Mouse (Mus musculus): ENCODE measurements around the gene Mark2. TPM values are rescaled to one million over a fixed set of nuclear protein-coding genes. Genes with fewer than 3 reads are reported as not detected.
A peak's percentile ranks its signal among the peaks of the same experiment; 100 is the strongest.

Gene Mark2
- polyA plus RNA-seq, 1 experiment from 2014 or later: 38.2 TPM

DNA sequence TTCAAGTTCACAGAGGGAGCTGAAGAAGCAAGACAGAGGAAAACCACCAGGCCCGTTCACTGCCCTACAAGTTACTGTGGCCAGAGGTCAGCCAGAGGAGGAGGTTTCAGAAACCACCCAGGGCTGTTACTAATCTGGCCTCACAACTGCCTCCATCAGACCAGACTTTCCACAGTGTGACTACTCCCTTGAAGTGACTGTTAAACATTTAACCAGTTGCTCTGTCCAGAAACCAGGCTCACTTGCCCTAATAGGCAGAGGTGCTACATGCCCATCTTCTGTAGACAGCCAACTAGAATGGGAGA is 39.2 kb downstream of the Mark2 start:
- no peak for DNase-seq (ENCODE audit: extremely low spot score, low spot score)
- H3K4me3 ChIP-seq: no peak overlapping the region
- WGBS: 78% methylated on average over 1 of the region's 1 CpGs
- H3K4me1 ChIP-seq: peaks cover 8% of the 10 kb centered on the region
- H3K9me3 ChIP-seq: no peaks in the 10 kb centered on the region
- peaks cover 39% of the 10 kb centered on the region for H3K36me3 ChIP-seq (replicated peaks)
- no peaks in the 10 kb centered on the region for H3K27me3 ChIP-seq (ENCODE audit: poor library complexity, severe bottlenecking)
- no peak overlapping the region for H3K27ac ChIP-seq

DNA sequence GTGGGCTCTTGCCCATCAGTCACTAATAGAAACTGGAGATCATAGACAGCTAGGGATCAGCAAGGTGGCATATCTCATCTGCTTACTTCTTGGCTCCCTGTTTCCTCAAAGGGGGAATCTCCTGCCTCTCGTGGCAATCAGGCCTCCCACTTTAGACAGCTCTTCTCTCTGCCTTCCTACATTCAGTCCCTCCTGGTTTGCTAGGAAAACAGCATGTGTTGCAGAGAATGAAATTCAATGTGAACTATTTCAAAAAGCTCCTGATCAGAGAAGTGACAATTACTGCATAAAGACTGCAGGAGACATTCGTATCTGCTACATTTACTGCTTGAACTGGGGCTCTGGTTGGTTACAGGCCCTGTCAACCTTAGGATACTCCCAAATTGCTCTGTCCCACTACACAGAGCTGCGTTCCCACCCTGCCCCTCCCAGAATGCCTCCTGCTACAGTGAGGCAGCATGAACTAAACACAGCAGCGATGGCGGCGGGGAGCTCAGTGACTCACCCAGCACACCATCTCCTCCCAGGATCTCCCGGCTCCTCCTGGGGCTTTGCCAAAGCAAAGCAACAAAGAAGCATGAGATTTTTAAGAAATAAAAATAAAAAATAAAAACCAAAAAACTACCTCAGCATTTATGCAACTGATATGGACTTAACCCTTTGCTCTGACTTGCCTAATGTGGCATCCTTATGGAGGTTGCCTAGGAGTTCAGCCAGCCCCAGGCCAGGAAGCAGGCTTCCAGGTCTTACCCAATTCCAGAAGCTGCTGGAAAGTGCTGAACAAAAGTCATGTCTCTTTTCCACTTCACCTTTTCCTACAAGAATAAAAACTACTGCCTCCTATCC is 39.8 kb downstream of the Mark2 start:
- no peaks in the 10 kb centered on the region for H3K9me3 ChIP-seq
- no peak overlapping the region for H3K27ac ChIP-seq
- no peak for DNase-seq (ENCODE audit: extremely low spot score, low spot score)
- peaks cover 2% of the 10 kb centered on the region for H3K4me1 ChIP-seq
- H3K4me3 ChIP-seq: no peak overlapping the region
- H3K36me3 ChIP-seq (replicated peaks): peaks cover 44% of the 10 kb centered on the region
- H3K27me3 ChIP-seq (ENCODE audit: poor library complexity, severe bottlenecking): no peaks in the 10 kb centered on the region
- 94% methylated on average over 7 of the region's 7 CpGs for WGBS

DNA sequence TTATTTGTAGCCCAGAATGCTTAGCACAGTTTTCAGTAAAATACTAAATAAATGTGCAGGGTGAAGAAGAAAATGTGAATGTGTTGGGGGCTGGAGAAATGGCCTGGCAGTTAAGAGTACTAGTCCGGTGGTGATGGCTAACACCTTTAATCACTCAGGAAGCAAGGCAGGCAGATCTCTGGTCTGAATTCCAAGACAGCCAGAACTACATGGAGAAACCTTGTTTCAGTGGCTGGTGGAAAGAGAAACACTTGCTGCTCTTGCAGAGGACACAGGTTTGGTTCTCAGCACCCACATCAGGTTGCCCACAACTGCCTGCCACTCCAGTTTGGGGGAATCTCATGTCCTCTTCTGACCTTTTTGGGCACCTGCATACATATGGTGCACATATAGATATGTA is 41.6 kb downstream of the Mark2 start:
- H3K9me3 ChIP-seq: no peaks in the 10 kb centered on the region
- H3K27me3 ChIP-seq (ENCODE audit: poor library complexity, severe bottlenecking): no peaks in the 10 kb centered on the region
- DNase-seq (ENCODE audit: extremely low spot score, low spot score): no peak
- H3K36me3 ChIP-seq (replicated peaks): peaks cover 55% of the 10 kb centered on the region
- 93% methylated on average over 1 of the region's 1 CpGs for WGBS
- no peak overlapping the region for H3K4me3 ChIP-seq
- H3K27ac ChIP-seq: no peak overlapping the region
- peaks cover 6% of the 10 kb centered on the region for H3K4me1 ChIP-seq

DNA sequence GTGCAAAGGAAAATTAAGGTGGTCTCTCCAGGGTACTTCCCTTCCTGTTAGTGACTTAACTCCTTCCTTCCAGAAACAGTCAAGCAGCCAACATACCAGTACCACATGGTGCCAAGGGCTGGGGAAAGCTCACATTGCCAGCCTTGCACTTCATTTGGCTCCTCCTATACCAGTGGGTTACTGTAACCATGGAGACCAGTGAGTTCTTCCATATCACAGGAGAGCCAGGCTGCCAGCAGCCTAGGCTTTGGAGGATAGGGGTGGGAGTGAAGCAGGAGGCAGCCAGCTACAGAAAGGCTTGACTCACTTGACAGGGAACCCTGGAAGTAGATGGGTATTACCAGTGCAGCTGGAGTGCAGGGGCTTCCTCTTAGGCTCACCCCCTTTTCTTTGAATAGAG is 42.6 kb downstream of the Mark2 start:
- no peak overlapping the region for H3K4me3 ChIP-seq
- no peak overlapping the region for H3K27ac ChIP-seq
- no peaks in the 10 kb centered on the region for H3K27me3 ChIP-seq (ENCODE audit: poor library complexity, severe bottlenecking)
- no peaks in the 10 kb centered on the region for H3K9me3 ChIP-seq
- H3K4me1 ChIP-seq: peaks cover 16% of the 10 kb centered on the region
- H3K36me3 ChIP-seq (replicated peaks): peaks cover 62% of the 10 kb centered on the region
- DNase-seq (ENCODE audit: extremely low spot score, low spot score): no peak

DNA sequence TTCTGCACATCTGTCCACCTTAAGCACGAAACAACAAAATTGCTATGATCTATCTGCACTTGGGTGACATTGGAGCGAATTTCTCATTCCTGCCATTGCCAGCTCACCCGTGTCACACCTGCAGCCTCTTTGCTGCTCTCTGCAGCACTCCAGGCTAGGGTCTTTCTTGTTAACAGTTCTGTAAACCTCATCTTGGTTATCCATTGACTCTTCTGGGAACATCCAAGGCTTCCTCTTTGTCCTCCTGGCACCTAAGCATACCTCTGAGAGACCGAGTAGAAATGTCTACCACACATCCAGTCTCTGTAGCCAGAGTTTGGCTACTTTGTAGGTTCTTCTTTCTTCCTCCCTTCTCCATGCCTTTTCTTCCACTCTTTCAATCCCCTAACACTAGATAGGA is 45.7 kb downstream of the Mark2 start:
- 93% methylated on average over 4 of the region's 4 CpGs for WGBS
- no peak for DNase-seq (ENCODE audit: extremely low spot score, low spot score)
- H3K36me3 ChIP-seq (replicated peaks): peaks cover 53% of the 10 kb centered on the region
- H3K27ac ChIP-seq: no peak overlapping the region
- H3K27me3 ChIP-seq (ENCODE audit: poor library complexity, severe bottlenecking): no peaks in the 10 kb centered on the region
- no peaks in the 10 kb centered on the region for H3K9me3 ChIP-seq
- H3K4me1 ChIP-seq: peaks cover 40% of the 10 kb centered on the region
- no peak overlapping the region for H3K4me3 ChIP-seq

DNA sequence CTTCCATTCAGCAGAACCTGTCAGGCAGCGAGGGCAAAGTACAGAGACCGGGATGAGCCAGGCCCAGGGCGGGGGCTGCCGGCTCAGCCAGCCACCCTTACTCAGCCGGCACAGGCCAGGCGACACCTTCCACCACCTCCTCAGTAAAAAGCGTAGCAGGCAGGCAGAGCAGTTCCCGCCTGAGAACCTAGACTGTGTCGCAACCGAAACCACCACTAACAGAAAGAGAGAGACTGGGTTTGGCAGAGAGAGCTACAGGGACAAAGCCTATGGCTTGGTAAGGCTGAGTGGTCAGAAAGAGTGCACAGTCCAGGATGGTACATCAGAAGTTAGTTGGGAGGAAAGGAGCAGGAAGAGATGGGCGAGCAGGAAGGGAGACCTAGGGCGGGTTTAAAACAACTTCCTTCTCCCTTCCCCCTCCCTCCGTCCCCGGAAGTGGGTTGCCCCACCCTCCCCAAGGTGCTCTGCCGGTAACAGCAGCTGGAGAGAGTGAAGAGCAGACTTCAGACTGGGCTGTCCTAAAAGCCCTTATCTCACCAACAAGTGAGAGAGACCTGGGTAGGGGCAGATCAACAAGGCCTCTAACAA is 46.5 kb downstream of the Mark2 start:
- Histone ChIP-seq H3K4me1 (peaks cover 40% of the 10 kb centered on the region), H3K27ac (peak overlapping the region; percentile 72), H3K27me3 (ENCODE audit: poor library complexity, severe bottlenecking) (no peaks in the 10 kb centered on the region), H3K36me3 (replicated peaks) (peaks cover 53% of the 10 kb centered on the region), H3K9me3 (no peaks in the 10 kb centered on the region), H3K4me3 (no peak overlapping the region; the same call in 1 of the 2 replicates)
- DNase-seq (ENCODE audit: extremely low spot score, low spot score): no peak
- 75% methylated on average over 15 of the region's 15 CpGs for WGBS

DNA sequence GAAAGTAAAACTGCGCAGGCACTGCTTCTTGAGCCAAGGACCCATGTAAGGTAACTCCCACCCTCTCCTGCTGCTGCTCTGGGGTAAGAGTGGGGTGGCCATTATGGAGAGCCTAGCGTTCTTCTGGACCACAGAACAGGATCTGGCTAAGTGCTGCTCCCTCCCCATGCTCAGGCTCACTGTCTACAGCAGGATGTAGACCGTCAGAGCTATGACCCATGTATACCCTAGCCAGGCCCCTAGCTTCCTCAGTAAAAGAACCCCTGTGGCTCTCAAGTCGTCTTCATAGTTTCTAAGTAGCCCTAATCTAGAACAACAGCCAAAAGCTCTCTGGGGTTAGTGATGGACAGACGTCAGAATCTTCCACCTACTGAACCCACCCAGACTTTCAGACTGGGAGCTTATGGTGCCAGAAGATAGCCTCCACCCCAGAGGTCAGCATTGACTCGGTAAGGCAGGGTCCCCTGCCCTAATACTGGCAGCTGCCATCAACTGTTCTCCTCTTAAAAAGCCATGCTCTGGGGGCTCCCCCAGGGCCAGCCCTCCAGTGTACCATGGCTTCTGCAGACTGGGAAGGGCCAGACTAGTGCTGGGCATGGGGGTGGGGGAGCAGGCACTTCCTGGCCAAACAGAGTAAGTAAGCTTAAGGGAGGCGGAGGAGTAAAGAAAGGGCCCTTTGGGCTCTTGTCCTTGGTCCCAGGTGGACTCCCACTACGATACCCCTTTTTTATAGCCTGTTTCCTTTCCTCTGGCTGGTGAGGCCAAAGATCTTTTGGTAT is 47.4 kb downstream of the Mark2 start:
- no peaks in the 10 kb centered on the region for H3K9me3 ChIP-seq
- H3K27me3 ChIP-seq (ENCODE audit: poor library complexity, severe bottlenecking): no peaks in the 10 kb centered on the region
- no peak for DNase-seq (ENCODE audit: extremely low spot score, low spot score)
- H3K36me3 ChIP-seq (replicated peaks): peaks cover 55% of the 10 kb centered on the region
- 79% methylated on average over 8 of the region's 8 CpGs for WGBS
- H3K27ac ChIP-seq: peak overlapping the region; percentile 72; the same call in 1 of the 2 replicates
- H3K4me1 ChIP-seq: peaks cover 40% of the 10 kb centered on the region
- no peak overlapping the region for H3K4me3 ChIP-seq

DNA sequence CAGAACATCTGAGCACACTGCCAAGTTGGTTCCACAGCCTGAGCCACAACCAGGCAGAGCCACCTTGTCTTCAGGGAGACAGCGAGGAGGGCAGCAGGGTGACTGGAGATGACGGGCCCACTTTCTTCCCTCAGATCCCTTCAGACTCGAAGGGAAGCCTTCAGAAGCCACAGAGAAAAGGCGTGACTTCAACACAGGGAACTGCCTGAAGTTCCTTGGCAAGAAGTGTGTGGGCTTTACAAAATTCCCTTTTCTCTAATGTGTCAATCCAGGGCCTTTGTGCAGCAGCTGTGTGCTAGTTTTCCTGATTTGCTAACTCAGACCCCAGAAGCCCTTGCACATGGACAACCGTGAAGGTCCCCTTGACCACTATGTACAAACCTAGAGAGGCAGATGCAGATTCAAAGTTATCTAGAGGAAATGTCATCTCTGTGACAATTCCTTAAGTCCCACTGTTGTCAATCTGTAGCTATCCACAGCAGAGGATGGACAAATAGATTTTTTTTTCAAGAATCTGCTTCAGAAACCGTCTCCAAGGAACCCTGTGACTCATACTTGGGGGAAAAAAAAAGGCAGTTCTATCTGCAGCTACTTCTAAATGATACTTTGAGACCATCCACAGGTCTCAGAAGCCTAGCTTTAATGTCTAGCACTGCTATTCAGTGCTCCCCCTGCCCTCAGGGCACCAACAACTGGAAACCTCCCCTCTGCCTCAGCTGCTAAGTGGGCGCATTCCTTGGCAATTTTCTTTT is 49.5 kb downstream of the Mark2 start:
- H3K27ac ChIP-seq: no peak overlapping the region
- peaks cover 50% of the 10 kb centered on the region for H3K36me3 ChIP-seq (replicated peaks)
- no peaks in the 10 kb centered on the region for H3K9me3 ChIP-seq
- no peaks in the 10 kb centered on the region for H3K27me3 ChIP-seq (ENCODE audit: poor library complexity, severe bottlenecking)
- no peak for DNase-seq (ENCODE audit: extremely low spot score, low spot score)
- H3K4me1 ChIP-seq: peaks cover 40% of the 10 kb centered on the region
- 88% methylated on average over 7 of the region's 7 CpGs for WGBS
- no peak overlapping the region for H3K4me3 ChIP-seq

DNA sequence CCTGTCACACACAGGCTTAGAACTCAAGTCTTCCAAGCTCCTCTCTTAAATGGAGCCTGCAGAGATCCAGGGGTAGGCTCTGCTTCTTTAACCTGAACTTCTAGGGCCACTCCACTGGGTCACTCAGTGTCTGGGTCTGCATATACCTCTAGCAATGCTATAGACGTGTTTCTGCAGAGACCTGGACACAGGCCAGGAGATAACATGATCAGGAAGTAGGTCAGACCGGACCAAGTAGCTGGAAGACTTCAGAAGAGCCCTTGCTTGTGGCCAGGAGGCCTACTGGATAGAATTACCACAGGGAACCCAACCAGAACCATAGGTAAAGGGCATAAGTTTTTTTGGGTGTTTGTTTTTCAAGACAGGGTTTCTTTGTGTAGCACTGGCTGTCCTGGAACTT is 51.9 kb downstream of the Mark2 start:
- H3K4me3 ChIP-seq: no peak overlapping the region
- no peaks in the 10 kb centered on the region for H3K9me3 ChIP-seq
- H3K36me3 ChIP-seq (replicated peaks): peaks cover 58% of the 10 kb centered on the region
- H3K27ac ChIP-seq: no peak overlapping the region
- H3K27me3 ChIP-seq (ENCODE audit: poor library complexity, severe bottlenecking): no peaks in the 10 kb centered on the region
- 87% methylated on average over 2 of the region's 2 CpGs for WGBS
- DNase-seq (ENCODE audit: extremely low spot score, low spot score): no peak
- H3K4me1 ChIP-seq: peaks cover 31% of the 10 kb centered on the region

DNA sequence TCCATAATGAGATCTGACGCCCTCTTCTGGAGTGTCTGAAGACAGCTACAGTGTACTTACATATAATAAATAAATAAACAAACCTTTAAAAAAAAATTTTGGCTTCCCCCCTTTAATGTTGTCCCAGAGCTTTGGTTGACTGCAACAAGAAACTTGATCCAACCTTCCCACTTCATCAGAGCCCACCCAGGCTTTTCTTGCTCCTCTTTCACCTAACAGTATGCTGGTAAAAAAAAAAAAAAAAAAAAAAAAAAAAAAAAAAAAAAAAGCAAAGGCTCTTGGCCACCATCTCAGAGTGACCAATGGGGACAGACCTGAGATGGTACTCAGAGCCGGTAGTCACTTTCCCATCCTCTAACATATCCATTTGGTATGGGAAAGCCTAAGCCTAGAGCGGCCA is 53.4 kb downstream of the Mark2 start:
- H3K27ac ChIP-seq: no peak overlapping the region
- 92% methylated on average over 3 of the region's 3 CpGs for WGBS
- no peaks in the 10 kb centered on the region for H3K9me3 ChIP-seq
- DNase-seq (ENCODE audit: extremely low spot score, low spot score): no peak
- H3K4me3 ChIP-seq: no peak overlapping the region
- peaks cover 69% of the 10 kb centered on the region for H3K36me3 ChIP-seq (replicated peaks)
- H3K27me3 ChIP-seq (ENCODE audit: poor library complexity, severe bottlenecking): no peaks in the 10 kb centered on the region
- H3K4me1 ChIP-seq: peaks cover 17% of the 10 kb centered on the region

DNA sequence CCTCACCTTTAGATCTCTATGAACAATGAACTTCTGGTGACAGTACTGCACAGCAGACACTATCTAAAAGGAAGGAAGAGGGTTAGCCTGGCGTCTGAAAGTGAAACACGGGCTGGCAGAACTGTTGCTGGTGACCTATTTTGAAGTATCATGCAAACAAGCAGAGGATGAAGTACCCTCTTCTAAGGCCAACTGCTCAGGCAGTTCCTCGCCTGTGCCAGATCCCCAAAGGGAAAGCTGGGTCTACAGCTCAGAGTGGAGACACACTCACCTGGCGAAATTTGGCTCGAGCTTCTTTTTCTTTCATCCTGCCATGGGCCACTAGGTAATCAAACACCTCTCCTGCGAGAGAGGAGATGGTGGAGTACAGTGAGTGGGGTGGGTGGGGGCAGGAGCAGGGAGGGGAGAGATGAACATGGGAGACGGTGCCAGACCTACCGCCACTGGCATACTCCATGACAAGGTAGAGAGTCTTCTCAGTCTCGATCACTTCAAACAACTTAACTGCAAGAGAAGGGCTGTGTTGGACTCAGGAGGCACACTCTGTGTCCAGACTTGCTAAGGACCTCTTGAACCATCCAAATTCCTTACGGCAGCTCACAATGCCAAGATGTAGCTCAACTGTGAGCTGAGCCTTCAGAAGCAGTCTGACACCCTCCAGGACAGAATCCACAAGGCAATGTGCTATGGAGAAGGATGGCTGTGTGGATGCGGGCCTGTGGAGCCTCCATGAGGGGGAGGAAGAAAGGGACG is 54.9 kb downstream of the Mark2 start:
- Histone ChIP-seq H3K27me3 (ENCODE audit: poor library complexity, severe bottlenecking) (no peaks in the 10 kb centered on the region), H3K36me3 (replicated peaks) (peaks cover 83% of the 10 kb centered on the region), H3K4me1 (peaks cover 1% of the 10 kb centered on the region; the same call in 1 of the 2 replicates), H3K4me3 (no peak overlapping the region), H3K9me3 (no peaks in the 10 kb centered on the region), H3K27ac (no peak overlapping the region)
- WGBS: 93% methylated on average over 12 of the region's 12 CpGs
- no peak for DNase-seq (ENCODE audit: extremely low spot score, low spot score)
